Mouse (Mus musculus) liver, embryonic 14.5 days (tissue): ENCODE data around the gene Prss54. TPM values are rescaled to one million over a fixed set of nuclear protein-coding genes. Genes with fewer than 3 reads are reported as not detected.

Experiments used
- ATAC-seq: fragments of 200-750 bp; cut with Nextera tagmentation; 2 replicates; pipeline ENCODE4 v1.8.0; 2017; ENCODE audit warnings: moderate number of reproducible peaks, mild to moderate bottlenecking, moderate library complexity; ENCODE audit not compliant: insufficient read depth
- DNase-seq, 3 experiments: peaks; one replicate each; pipeline ENCODE4 v3.0.0-alpha.2; 2012 to 2013; ENCODE audit warnings: low read depth in 3 of 3, low spot score in 3 of 3
- H3K27ac ChIP-seq: fragments of 300-500 bp; sonication (generic); 2 replicates; pipeline ENCODE4 v1.5.1; 2014; ENCODE audit warnings: moderate library complexity, mild to moderate bottlenecking, control low read depth, inconsistent platforms
- H3K27me3 ChIP-seq: fragments of 300-500 bp; sonication (generic); 2 replicates; pipeline ENCODE4 v1.6.1; 2014; ENCODE audit warnings: mild to moderate bottlenecking, low read length, moderate library complexity; ENCODE audit not compliant: control insufficient read depth, insufficient read depth
- H3K36me3 ChIP-seq: fragments of 300-500 bp; sonication (generic); replicated peaks from 2 replicates; pipeline ENCODE4 v1.6.1; 2014; ENCODE audit warnings: low read depth; ENCODE audit not compliant: control insufficient read depth, insufficient read depth
- H3K4me1 ChIP-seq, 2 experiments: fragments of 200-500 bp in 1 of 2; fragments of 300-500 bp in 1 of 2; sonication (generic) in 1 of 2; replicated peaks; 2 replicates each; pipeline ENCODE4 v1.6.1; 2012 to 2014; ENCODE audit warnings: antibody characterized with exemption in 1 of 2, inconsistent platforms in 1 of 2, low read length in 1 of 2; ENCODE audit not compliant: control insufficient read depth in 2 of 2, insufficient read depth in 2 of 2
- H3K4me2 ChIP-seq: fragments of 300-500 bp; sonication (generic); 2 replicates; pipeline ENCODE4 v1.6.1; 2014; ENCODE audit warnings: low read depth, mild to moderate bottlenecking, control low read depth, moderate library complexity
- H3K4me3 ChIP-seq, 2 experiments: fragments of 200-500 bp in 1 of 2; fragments of 300-500 bp in 1 of 2; sonication (generic) in 1 of 2; 2 replicates each; pipeline ENCODE4 v1.5.1; 2012 to 2014; ENCODE audit warnings: low read depth in 2 of 2, low read length in 2 of 2, mild to moderate bottlenecking in 2 of 2, control low read depth in 1 of 2, inconsistent platforms in 1 of 2, moderate library complexity in 1 of 2; ENCODE audit not compliant: insufficient read depth in 1 of 2
- H3K9ac ChIP-seq: fragments of 300-500 bp; sonication (generic); replicated peaks from 2 replicates; pipeline ENCODE4 v1.6.1; 2014; ENCODE audit warnings: mild to moderate bottlenecking, control low read depth, moderate library complexity
- H3K9me3 ChIP-seq: fragments of 300-500 bp; sonication (generic); 2 replicates; pipeline ENCODE4 v1.6.1; 2016; ENCODE audit warnings: low read length, mixed read lengths; ENCODE audit not compliant: control insufficient read depth
- CTCF ChIP-seq: IDR thresholded peaks from 2 replicates; pipeline ENCODE4 v1.5.1; 2016; ENCODE audit warnings: antibody characterized with exemption, low read depth, control low read depth
- EP300 ChIP-seq: IDR thresholded peaks from 2 replicates; pipeline ENCODE4 v1.6.1; 2016; ENCODE audit warnings: antibody characterized with exemption, low read depth
- WGBS: fragments of 180-500 bp; shearing (Covaris S2); extraction: QIAGEN DNeasy Blood & Tissue Kit; methylation state at CpG from one replicate; pipeline ENCODE4 v1.1.7; 2014; ENCODE audit not compliant: insufficient replicate concordance; 5-methylcytosine and 5-hydroxymethylcytosine counted together
- polyA plus RNA-seq, 2 experiments: library from polyadenylated mRNA; depleted of rRNA in 1 of 2; stranded (reverse) in 1 of 2; unstranded in 1 of 2; fragments of >200 nt; fragmentation: Nextera tagmentation in 1 of 2; extraction: Ambion mirVana in 1 of 2; gene quantifications; 2 replicates each; pipeline versions ENCODE4 v1.2.1 to v1.2.3; 2012 to 2014

Gene Prss54
- polyA plus RNA-seq, 2 experiments, result not detected

DNA sequence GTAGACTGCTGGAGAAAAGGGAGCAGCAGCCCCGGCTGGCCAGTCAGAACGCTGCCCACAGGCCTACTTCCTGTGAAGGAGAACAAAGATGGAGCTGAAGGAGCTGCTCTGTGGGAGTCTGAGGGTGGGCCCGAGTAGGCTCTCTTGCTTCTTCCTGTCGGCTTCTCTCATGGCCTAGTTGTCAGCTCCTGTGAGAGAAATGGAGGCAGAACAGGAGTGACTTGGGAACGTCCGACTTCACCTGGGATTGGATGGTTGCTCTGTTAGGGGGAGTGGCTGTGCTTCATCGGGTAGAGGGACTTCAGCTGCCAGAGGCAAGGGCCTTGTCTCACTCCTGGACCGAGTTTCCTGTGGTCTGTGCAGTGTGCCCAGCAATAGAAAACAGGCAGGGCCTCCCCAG lies 28.2 kb downstream of the Prss54 start:
- Histone ChIP-seq H3K4me2 (no peak overlapping the region), H3K27ac (no peak overlapping the region), H3K4me1 (peaks cover 0 to 2% of the 10 kb centered on the region in 2 experiments; a peak in 1 of 4 replicates), H3K9ac (no peak overlapping the region), H3K36me3 (no peaks in the 10 kb centered on the region), H3K4me3 (no peak overlapping the region), H3K9me3 (no peaks in the 10 kb centered on the region), H3K27me3 (no peaks in the 10 kb centered on the region)
- DNase-seq (no peak), ATAC-seq (no peak)
- TF ChIP-seq EP300 (no peak), CTCF (no peak)
- WGBS, result 43% methylated on average over 8 of the region's 8 CpGs

- Histone ChIP-seq H3K9me3 (no peaks in the 10 kb centered on the region), H3K36me3 (no peaks in the 10 kb centered on the region), H3K27me3 (no peaks in the 10 kb centered on the region), H3K9ac (no peak overlapping the region), H3K4me3 (no peak overlapping the region), H3K27ac (no peak overlapping the region), H3K4me1 (peaks cover 0 to under 1% of the 10 kb centered on the region in 2 experiments; a peak in 1 of 4 replicates), H3K4me2 (no peak overlapping the region)
- TF ChIP-seq EP300 (no peak), CTCF (no peak)
- no peak for ATAC-seq
- no peak for DNase-seq
- 58% methylated on average over 4 of the region's 4 CpGs for WGBS
Measured at GRCm38 (mm10) chr8:95546986-95547385, 29.2 kb downstream of the Prss54 start.

- no peak overlapping the region for H3K4me2 ChIP-seq
- no peak overlapping the region for H3K9ac ChIP-seq
- WGBS, result 71% methylated on average over 17 of the region's 17 CpGs
- no peaks in the 10 kb centered on the region for H3K9me3 ChIP-seq
- DNase-seq (no peak), ATAC-seq (no peak)
- no peaks in the 10 kb centered on the region for H3K36me3 ChIP-seq
- TF ChIP-seq EP300 (no peak), CTCF (no peak)
- no peaks in the 10 kb centered on the region for H3K4me1 ChIP-seq
- H3K4me3 ChIP-seq, result no peak overlapping the region
- no peaks in the 10 kb centered on the region for H3K27me3 ChIP-seq
- no peak overlapping the region for H3K27ac ChIP-seq
Measured at GRCm38 (mm10) chr8:95545815-95546214, 30.3 kb downstream of the Prss54 start.

DNA sequence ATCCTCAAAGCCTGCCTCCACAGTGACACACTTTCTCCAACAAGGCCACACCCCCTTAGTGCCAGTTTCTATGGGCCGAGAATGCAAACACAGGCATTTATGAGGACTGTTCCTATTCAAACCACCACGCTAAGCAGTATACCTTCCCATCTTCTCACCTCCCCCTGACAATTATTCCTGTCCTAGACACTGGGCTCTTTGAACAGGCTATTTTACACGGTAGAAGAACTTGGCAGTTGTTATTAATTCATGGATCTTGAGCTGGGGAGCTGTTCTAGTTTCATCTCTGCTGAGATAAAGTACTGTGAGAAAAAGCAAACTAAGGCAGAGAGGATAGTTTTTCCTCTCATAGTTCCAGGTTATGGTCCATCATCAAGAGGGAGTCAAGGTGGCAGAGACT lies 33.1 kb downstream of the Prss54 start:
- no peak overlapping the region for H3K9ac ChIP-seq
- ATAC-seq (no peak), DNase-seq (no peak)
- TF ChIP-seq EP300, result no peak
- TF ChIP-seq CTCF, result no peak
- H3K4me3 ChIP-seq, result no peak overlapping the region
- H3K4me1 ChIP-seq, result no peaks in the 10 kb centered on the region
- H3K27me3 ChIP-seq, result no peaks in the 10 kb centered on the region
- H3K4me2 ChIP-seq, result no peak overlapping the region
- 67% methylated on average over 3 of the region's 3 CpGs for WGBS
- no peaks in the 10 kb centered on the region for H3K36me3 ChIP-seq
- H3K27ac ChIP-seq, result no peak overlapping the region
- H3K9me3 ChIP-seq, result no peaks in the 10 kb centered on the region

DNA sequence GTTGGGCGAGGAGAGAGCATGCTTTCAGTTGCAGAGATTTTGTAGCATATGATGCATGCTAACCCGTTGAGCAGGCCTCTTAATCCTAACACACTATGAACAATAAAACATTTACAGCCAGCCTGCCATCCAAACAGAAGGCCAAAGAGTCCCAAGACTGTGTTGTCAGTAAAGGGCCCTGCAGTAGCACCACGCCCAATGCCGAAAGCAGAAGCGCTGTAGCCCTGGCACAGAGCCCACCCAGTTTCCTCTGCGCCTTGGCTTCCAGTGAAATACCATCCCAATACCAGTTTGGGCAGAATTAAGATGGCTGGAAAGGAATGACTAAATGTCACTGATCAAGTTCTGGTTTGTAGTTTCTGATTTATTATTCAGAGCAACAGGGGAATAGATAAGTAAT lies 33.9 kb downstream of the Prss54 start:
- 73% methylated on average over 6 of the region's 6 CpGs for WGBS
- Histone ChIP-seq H3K4me1 (no peaks in the 10 kb centered on the region), H3K9ac (no peak overlapping the region), H3K36me3 (no peaks in the 10 kb centered on the region), H3K27me3 (no peaks in the 10 kb centered on the region), H3K4me3 (no peak overlapping the region), H3K4me2 (no peak overlapping the region), H3K27ac (no peak overlapping the region), H3K9me3 (no peaks in the 10 kb centered on the region)
- no peak for DNase-seq
- TF ChIP-seq CTCF (no peak), EP300 (no peak)
- ATAC-seq, result no peak
